Mouse (Mus musculus) spleen, adult 2 months (tissue): Measurements from ENCODE around the gene Gpr137b. TPM values are rescaled to one million over a fixed set of nuclear protein-coding genes. Genes with fewer than 3 reads are reported as not detected.
"Not testable (repeated sequence)": the region's sequence is repeated elsewhere in the genome, so short reads cannot be mapped to it uniquely, and the experiment has no call there.

Experiments used
- DNase-seq, 2 experiments: peaks; one replicate each; pipeline versions ENCODE4 v3.0.0 to v3.0.0-alpha.2; 2012 to 2021; ENCODE audit warnings: low spot score in 2 of 2, low read depth in 1 of 2
- H3K27ac ChIP-seq: fragments of 200-500 bp; 2 replicates; pipeline ENCODE4 v1.5.1; 2012; ENCODE audit warnings: low read length, inconsistent platforms; ENCODE audit not compliant: insufficient read depth
- H3K27me3 ChIP-seq: fragments of 200-500 bp; 2 replicates; pipeline ENCODE4 v1.6.1; 2012; ENCODE audit warnings: mild to moderate bottlenecking, moderate library complexity, low read length, inconsistent platforms; ENCODE audit not compliant: control insufficient read depth, insufficient read depth
- H3K36me3 ChIP-seq: fragments of 200-500 bp; 2 replicates; pipeline ENCODE4 v1.6.1; 2012; ENCODE audit warnings: mild to moderate bottlenecking, low read length, inconsistent platforms; ENCODE audit not compliant: control insufficient read depth, insufficient read depth
- H3K4me1 ChIP-seq: fragments of 200-500 bp; 2 replicates; pipeline ENCODE4 v1.6.1; 2011; ENCODE audit warnings: inconsistent platforms; ENCODE audit not compliant: control insufficient read depth, insufficient read depth, insufficient read length
- H3K4me3 ChIP-seq: fragments of 200-500 bp; 2 replicates; pipeline ENCODE4 v1.5.1; 2011; ENCODE audit warnings: mild to moderate bottlenecking, inconsistent platforms; ENCODE audit not compliant: insufficient read depth, insufficient read length; ENCODE audit errors: extremely low read depth
- WGBS: fragments of 180-500 bp; shearing (Covaris S2); methylation state at CpG from one replicate; pipeline ENCODE4 v1.1.7; 2018; 5-methylcytosine and 5-hydroxymethylcytosine counted together
- polyA plus RNA-seq: library from polyadenylated mRNA; depleted of rRNA; stranded (reverse); fragments of >200 nt; gene quantifications from 2 replicates; pipeline ENCODE4 v1.2.3, GENCODE M21; 2012; rRNA removed

Gene Gpr137b
- 64.4 and 75.2 TPM in 2 replicates for polyA plus RNA-seq

DNA sequence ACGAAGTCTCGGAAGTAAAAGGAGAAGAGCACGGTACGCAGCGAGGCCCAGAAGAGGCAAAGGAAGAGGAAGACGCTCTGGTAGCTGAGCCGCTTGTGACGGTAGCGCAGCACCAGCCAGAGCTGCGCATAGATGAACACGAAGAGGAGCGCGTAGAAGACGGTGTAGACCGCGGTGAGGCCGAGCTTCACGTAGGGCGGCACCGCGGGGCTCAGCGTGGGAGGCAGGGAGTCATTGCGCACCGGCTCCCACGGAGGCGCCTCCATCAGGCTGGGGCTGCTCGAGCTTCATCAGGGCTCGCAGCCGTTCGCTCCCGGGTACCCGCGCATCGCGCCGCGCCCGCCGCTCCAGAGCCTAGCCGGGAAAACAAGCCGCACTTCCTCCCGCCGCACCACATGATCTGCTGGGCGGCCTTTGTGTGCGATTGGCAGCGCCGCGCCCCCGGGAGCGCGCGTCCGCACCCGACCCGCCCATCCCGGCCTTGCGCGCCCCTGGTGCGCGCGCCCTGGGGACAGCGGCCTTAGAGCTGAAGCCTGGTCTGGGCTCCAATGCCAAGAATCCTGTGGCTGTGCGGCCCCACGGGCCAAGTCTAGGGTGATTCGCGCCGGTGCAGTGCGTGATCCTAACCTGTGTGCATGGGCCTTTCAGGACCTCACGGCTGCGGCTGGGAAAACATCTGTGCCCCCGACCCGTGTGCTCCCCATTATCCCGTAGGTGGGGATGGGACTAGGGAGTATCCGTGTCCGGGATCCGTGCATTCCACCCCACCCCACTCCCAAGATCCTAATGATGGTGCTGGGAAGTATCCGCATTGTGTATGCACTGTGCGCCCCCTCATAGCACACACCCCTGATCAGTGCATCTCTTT is at the start of gene Gpr137b:
Gene Gpr137b (minus strand): TSS at position 787 of the 868 bp plus-strand sequence.
- H3K36me3 ChIP-seq, H3K27me3 ChIP-seq, H3K4me1 ChIP-seq: not testable (repeated sequence)
- Histone ChIP-seq H3K4me3 (peak within 1 kb of the TSS; percentile 48), H3K27ac (peak within 1 kb of the TSS; percentile 29; the same call in 1 of the 2 replicates)
- DNase-seq = peak in 1 of 2 experiments; percentile 20
- WGBS = 1% methylated on average over 57 of the region's 78 CpGs

- not testable (repeated sequence) for DNase-seq, H3K36me3 ChIP-seq, H3K27ac ChIP-seq, H3K4me1 ChIP-seq, H3K27me3 ChIP-seq
- H3K4me3 ChIP-seq = peak overlapping the region; percentile 30; the same call in 1 of the 2 replicates
- 10% methylated on average over 17 of the region's 28 CpGs for WGBS
Measured at GRCm38 (mm10) chr13:13438112-13438953, 44.5 kb upstream of the Gpr137b start.

GRCm38 (mm10) chr13:13437460-13438015 is 43.7 kb upstream of the Gpr137b start, which contains the start of gene Nid1:
Nid1 (plus strand) TSS chr13:13437551.
- H3K4me3 ChIP-seq, DNase-seq, H3K27ac ChIP-seq, H3K4me1 ChIP-seq, H3K27me3 ChIP-seq, H3K36me3 ChIP-seq: not testable (repeated sequence)
- WGBS = 3% methylated on average over 26 of the region's 39 CpGs

DNA sequence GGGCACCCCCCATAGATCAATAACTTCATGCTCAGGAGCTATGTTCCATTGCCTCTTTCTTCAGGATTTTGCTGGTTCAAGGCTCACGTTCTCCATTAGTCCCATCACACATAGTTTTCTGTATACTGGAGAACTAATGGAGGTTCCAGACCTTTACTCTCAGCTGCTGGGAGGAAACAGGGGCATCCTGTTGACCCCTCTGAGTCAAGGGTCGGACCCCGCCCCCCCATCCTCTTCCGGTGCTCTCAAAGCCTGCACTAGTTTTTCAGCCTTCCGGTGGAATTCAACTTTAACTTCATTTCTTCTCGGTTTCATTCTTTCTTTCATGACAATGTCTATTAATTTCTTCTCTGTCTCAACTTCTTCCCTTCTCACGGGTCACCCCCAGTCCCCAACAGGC is 42.3 kb upstream of the Gpr137b start:
- not testable (repeated sequence) for DNase-seq, H3K27me3 ChIP-seq, H3K4me1 ChIP-seq, H3K4me3 ChIP-seq, H3K36me3 ChIP-seq, H3K27ac ChIP-seq
- WGBS = 50% methylated on average over 4 of the region's 7 CpGs

GRCm38 (mm10) chr13:13423301-13423700 is 29.5 kb upstream of the Gpr137b start:
- H3K4me3 ChIP-seq, H3K27me3 ChIP-seq, H3K36me3 ChIP-seq, DNase-seq, H3K27ac ChIP-seq, H3K4me1 ChIP-seq: not testable (repeated sequence)
- WGBS = 78% methylated on average over 2 of the region's 5 CpGs

DNA sequence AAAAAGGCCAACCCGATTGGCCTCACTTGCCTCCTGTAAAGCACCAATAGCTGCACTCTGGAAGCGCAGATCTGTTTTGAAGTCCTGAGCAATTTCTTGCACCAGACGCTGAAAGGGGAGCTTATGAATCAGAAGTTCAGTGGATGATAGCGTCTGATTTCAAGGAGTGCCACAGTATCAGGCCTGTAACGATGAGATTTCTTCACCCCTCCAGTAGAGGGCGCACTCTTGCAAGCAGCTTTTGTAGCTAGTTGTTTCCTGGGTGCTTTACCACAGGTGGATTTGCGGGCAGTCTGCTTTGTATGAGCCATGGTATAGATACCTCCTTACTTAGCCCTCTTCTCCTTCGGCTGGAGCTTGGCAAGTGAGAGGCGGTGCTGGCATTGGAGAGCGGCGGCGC is 25.0 kb upstream of the Gpr137b start:
- WGBS = 91% methylated on average over 7 of the region's 12 CpGs
- not testable (repeated sequence) for DNase-seq, H3K4me3 ChIP-seq

GRCm38 (mm10) chr13:13416007-13416337 is 22.2 kb upstream of the Gpr137b start:
- WGBS = 80% methylated on average over 3 of the region's 4 CpGs
- H3K36me3 ChIP-seq, DNase-seq, H3K27me3 ChIP-seq, H3K4me1 ChIP-seq, H3K27ac ChIP-seq, H3K4me3 ChIP-seq: not testable (repeated sequence)

More for the DNA sequence above, 25.0 kb upstream of the Gpr137b start:
- H3K4me1 ChIP-seq, H3K27me3 ChIP-seq, H3K36me3 ChIP-seq, H3K27ac ChIP-seq: not testable (repeated sequence)
